Mouse (Mus musculus) lung, adult 2 months (tissue): ENCODE data around the gene Apcs.

Source experiments
- CTCF ChIP-seq: fragments of 200-500 bp; IDR thresholded peaks from 2 replicates; pipeline ENCODE4 v1.5.1; 2011; ENCODE audit warnings: mild to moderate bottlenecking, low read length, control low read depth; ENCODE audit not compliant: insufficient read depth
- POLR2A ChIP-seq: fragments of 200-500 bp; IDR thresholded peaks from 2 replicates; pipeline ENCODE4 v1.6.1; 2011; ENCODE audit warnings: low read depth, mild to moderate bottlenecking, control low read depth, low read length, borderline replicate concordance; ENCODE audit errors: extremely low read depth

GRCm38 (mm10) chr1:172903313-172903712 lies 8.5 kb upstream of the Apcs start:
- TF ChIP-seq POLR2A (no peak), CTCF (no peak)
